Mouse (Mus musculus) lung, postnatal 4 days (tissue): ENCODE measurements around the gene Polr3c.
A peak's percentile ranks its signal among the peaks of the same experiment; 100 is the strongest.
"Not testable (repeated sequence)": the region's sequence is repeated elsewhere in the genome, so short reads cannot be mapped to it uniquely, and the experiment has no call there.

ENCODE experiments used
- DNase-seq, 2 experiments: peaks; one replicate each; pipeline ENCODE4 v3.0.0; 2021

Polr3c gene

DNA sequence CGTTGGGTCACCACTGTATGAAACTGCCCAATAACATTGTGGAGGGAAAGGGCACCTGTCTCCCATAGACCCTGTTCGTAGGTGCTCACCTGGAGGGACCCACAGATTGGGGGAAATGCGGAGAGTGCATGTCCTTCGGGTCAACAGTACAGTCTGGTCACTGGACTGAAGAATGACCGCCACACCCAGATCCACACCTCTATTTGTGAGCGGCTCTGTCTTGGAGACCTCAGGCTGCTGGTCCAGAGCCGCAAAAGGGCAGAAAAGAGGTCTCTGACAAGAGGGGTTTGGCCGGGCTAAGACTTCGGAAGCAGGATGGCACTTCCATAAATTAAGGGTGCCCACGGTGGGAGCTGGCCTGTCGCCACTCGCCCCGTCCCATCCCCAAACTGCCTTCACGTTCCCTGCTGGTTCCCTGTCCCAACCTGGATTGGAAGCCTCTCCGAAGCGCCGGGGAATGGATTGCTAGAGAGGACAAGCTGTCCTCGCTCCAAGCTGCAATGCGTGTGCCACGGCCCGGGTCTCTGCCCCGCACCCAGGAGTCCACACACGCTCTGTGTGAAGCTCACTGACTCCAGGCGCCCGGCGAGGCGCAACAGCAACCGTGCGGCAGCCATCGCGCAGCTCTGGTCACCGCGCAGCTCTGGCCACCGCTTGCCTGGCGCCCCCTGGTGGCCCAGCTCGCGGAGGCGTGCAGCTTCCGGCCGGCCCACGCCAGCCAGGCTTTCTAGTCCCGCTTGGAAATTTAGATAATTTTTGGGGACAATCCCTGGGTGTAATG lies 19.3 kb downstream of the Polr3c start, which contains the start of gene Nudt17:
Gene Nudt17, minus strand, starts transcription at position 660 of the 781 bp plus-strand sequence.
- DNase-seq: peak; percentile 88 to 89

DNA sequence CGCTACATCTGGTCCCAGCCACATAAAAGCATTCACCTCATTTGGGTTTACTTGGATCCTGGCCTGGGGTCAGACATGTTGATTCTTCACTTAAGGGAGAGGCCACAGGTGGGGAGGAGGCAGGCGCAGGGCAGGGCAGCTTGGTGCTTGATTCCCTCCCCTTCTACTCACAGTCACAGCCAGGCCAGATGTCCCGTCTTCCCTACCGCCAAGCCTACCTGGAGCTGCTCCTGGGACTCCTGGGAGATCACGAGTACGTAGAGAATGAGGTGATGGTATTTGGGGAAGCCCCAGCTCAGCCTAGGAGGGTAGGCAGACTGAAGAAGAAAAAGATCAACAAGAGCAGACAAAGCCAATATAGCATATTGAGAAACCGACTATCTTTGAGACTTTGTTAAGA lies 20.4 kb downstream of the Polr3c start:
- no peak for DNase-seq

DNA sequence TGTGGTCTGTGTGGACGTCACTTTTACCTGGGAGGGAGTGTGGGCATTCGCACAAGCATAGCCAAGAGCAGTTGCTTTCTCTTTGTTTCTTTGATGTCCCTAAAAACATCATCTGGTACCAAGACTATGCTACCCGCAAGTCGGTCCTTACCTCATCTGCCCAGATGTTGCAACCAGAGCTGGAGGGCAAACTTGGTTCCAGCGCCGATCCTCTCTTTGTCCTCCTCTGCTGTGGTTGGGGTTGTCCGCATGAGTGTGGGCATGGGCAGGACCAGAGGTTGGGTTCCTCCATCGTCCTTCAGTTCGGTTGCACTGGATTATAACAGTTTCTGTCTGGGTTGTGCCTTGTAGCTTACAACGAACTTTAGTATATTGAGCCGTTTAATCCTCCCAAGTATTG lies 21.2 kb downstream of the Polr3c start:
- no peak for DNase-seq

DNA sequence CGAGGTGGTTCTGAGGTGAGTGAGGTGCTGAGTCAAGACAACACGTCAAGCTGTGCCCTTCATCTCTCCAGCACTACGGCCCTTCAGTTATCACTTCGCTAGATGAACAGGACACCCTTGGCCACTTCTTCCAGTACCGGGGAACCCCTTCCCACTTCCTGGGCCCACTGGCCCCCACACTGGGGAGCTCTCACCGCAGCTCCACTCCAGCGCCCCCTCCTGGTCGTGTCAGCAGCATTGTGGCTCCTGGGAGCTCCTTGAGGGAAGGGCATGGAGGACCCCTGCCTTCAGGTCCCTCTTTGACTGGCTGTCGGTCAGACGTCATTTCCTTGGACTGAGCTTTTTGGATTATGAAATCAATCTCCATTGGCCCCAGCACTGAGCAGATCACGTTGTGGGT lies 22.6 kb downstream of the Polr3c start:
- peak; percentile 43 to 44 for DNase-seq

DNA sequence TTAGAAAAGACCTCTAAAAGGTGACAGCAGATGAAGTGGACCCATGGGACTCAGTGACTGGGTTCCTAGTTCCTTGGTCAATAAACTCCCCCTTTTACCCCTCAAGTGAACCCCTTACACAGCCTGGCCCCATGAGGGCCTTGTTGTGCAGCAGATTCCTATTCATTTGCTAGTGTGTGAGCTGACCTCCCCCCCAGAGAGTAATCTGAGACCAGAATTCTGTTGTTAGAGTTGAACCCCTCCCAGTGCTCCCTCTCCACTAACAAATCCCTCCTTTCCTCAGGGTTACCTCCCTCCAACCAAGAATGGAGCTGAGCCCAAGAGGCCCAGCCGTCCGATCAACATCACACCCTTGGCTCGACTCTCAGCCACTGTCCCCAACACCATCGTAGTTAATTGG lies 26.4 kb downstream of the Polr3c start:
- DNase-seq: no peak

DNA sequence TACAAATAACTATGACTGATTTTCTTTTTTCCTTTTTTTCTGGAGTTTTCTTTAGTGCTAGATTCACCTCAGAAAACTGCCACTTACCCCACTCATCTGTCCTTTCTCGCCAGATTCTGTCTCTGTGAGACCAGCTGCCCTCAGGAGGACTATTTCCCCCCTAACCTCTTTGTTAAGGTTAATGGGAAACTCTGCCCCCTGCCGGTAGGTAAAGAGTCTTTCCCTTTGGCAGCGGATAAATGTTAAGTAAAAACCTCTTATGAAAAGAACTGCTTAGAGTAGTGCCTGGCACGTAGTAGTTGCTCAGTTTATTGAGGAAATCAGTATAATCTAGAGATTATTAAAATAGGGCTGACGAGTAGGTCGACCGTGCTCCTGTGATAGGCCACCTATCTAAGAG lies 27.1 kb downstream of the Polr3c start:
- DNase-seq: no peak

DNA sequence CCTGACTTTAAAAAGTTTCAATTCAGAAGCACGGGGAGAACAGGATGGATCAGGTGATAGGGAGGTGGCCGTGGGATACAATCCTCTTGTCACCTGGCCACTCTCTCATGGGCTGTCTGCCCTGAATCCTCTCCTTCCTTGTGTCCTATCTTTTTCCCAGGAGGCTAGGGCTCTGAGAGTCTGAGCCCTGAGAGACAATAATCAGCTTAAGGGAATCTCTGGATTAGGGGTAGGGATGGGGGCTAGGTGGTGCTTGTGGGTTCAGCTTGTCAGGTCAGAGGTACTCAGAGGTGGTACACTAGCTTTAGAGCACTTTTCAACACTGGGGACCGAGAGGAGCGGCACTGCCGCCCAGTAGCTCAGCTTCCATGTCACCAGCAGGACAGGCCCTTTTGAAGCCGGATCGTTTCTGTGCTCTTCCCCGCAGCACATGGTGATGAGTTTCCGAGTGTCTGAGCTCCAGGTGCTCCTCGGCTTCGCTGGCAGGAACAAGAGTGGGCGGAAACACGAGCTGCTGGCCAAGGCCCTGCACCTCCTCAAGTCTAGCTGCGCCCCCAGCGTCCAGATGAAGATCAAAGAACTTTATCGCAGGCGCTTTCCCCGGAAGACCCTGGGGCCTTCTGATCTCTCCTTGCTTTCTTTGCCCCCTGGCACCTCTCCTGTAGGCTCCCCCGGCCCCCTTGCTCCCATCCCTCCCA lies 28.3 kb downstream of the Polr3c start:
- DNase-seq: no peak

DNA sequence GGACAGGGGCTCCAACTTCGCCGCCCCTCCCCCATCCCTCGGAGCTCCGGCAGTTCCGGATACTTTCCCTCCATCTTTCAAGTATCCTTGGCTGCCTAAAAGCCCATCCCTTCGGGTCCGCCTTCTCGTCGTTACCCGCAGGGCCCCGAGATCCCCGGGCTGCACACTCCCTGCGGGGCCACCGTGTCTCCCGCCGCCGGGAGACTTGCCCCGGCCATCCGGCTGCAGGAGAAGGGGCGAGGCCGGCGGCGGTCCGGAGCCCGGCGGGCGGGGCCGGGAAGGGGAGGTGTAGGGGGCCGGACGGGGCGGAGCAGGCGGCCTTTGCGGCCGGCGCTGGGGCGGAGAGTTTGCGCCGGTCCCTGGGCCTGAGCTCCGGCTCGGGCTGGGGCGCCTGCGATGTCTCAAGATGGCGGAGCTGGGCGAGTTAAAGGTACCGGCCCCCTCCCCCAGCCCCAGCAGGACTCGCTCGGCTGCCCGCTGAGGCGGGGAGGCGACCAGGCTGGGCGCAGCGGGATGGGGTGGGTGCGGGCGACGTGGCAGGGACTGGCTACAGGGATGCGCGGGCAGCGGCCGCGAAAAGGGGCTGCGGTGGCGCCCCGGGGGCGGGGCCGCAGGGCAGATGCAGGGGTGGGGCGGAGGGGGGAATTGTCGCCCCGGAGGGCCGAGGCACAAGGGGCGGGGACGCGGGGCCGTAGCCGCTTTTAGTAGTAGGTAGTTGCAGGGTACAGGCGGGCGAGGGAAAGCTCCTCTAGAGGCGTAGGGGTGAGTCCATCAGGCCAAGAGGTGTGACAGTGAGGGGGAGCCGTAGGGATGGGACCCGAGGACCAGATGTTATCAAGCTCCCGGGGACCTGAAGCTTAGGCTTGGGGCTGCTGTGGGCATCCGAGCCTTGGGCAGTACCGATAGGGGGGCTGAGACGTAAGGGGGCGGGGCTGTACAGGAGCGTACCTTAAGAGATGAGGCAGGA lies 30.4 kb downstream of the Polr3c start:
- DNase-seq: peak; percentile 94 to 96

DNA sequence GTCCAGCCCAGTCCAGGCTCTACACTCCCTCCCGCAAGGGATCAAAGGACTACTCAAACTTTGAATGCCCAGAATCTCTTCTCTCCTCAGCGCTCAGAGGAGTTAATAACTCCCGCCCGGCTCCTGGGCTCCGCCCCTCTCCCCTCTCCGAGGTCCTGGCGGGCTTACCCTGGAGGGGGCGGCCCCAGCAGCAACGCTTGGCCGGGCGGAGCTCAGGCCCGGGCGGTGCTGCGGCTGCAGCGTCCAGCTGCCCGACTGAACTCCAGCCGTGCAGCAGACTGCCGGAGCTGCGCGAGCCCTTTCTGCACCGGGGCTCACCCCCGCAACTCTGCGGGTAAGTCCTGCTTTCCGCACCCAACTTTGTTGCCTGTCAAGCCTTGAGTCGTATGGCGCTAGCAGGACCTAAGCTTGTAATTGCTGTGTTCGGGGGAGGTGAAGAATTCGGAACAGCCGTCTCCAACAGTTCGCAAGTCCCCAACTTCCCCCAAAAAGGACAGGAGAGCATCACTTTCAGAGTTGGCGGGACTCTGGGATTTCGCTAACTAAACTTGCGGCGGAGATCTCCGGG lies 31.1 kb downstream of the Polr3c start, which contains the start of gene Pias3:
Gene Pias3, plus strand, starts transcription at position 187 of the 568 bp plus-strand sequence.
- DNase-seq: peak; percentile 90 to 95

DNA sequence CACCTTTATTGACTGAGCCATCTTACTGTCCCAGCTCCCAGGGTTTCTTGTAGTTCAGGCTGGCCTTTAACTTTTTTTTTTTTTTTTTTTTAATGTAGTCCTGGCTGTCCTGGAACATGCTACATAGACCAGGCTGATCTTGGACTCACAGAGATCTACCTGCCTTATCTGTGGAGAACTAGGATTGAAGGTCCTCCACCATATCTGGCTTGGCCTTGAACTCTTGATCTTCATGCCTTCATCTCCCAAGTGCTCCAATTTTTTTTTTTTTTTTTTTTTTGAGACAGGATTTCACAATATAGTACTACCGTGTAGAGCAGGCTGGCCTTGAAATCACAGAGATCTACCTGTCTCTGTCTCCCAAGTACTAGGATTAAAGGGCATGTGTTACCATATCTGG lies 33.8 kb downstream of the Polr3c start:
- no peak for DNase-seq

DNA sequence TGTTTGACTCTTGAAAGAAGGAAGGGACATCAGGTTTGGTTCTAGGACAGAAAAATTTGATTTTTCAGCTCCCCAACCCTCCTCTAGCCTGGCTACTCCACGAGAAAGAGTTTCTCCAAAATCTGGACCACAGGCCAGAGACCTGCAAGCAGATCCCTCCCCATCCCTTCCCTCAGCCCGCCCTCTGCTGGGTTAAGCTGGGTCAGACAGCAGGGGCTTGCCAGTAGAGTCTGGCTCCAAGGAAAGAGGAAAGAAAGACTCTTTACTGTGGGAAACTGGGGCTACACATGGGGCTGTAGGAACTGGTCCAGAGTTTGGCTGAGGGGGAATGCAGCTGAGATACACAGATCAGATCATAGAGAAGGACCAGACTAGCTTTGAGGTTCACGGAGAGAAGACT lies 34.9 kb downstream of the Polr3c start:
- peak; percentile 48 to 49 for DNase-seq

DNA sequence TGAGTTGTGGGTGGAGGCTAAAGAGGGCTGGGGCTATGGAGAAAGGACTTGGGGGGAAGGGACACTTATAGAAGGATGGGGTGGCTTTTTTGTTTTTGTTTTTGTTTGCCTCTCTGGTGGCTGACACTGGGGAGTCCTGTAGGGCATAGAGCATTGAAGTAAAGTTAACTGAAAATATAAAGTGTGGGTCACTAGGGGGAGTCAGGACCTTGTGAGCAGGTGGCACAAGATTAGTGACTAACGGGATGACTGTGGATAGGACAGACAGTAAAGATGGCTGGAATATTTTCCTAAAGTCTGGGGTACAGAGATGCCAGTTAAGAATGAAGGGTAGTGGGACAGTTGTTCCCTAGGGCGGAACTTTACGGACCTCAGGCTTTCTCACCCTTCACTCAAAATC lies 37.1 kb downstream of the Polr3c start:
- DNase-seq: no peak

DNA sequence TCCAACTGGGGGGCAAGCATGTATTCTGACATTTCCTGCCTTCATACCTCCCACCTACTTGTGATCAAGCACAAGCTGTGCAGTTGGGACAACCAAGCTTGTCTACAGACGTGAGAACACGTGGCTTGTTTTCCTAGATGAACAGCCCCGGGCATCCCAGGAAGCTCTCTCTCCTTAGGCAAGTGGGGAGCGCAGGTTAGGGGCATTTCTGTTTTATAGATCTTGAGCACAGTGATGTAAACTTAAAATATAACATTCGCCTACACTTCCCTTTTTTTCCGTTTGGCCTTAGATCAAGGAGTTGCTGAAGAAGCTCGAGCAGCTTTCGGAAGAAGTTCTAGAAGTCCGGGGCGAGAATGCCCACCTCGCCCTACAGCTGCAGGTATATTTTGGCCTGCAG lies 38.6 kb downstream of the Polr3c start:
- no peak for DNase-seq

DNA sequence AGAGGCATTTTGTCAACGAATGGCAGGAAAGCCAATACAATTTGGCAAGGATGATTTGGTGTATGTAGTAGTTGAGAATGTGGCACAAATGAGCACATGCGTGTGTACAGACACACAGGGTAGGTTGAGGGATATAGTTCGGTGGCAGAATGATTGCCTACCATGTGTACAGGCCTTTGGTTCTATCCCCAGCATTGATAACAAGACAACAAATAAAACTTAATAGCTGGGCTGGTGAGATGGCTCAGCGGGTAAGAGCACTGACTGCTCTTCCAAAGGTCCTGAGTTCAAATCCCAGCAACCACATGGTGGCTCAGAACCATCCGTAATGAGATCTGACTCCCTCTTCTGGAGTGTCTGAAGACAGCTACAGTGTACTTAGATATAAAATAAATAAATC lies 41.4 kb downstream of the Polr3c start:
- DNase-seq: not testable (repeated sequence)

DNA sequence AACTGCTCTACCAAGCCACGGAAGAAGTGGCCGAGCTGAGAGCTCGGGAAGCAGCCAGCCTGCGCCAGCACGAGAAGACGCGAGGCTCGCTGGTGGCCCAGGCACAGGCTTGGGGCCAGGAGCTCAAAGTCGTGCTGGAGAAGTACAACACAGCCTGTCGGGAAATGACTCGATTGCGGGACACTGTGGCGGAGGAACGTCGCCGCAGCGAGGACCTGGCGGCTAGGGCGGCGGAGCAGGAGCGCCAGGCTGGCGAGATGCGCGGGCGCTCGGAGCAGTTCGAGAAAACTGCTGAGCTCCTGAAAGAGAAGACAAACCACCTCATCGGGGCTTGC lies 42.6 kb downstream of the Polr3c start:
- no peak for DNase-seq

DNA sequence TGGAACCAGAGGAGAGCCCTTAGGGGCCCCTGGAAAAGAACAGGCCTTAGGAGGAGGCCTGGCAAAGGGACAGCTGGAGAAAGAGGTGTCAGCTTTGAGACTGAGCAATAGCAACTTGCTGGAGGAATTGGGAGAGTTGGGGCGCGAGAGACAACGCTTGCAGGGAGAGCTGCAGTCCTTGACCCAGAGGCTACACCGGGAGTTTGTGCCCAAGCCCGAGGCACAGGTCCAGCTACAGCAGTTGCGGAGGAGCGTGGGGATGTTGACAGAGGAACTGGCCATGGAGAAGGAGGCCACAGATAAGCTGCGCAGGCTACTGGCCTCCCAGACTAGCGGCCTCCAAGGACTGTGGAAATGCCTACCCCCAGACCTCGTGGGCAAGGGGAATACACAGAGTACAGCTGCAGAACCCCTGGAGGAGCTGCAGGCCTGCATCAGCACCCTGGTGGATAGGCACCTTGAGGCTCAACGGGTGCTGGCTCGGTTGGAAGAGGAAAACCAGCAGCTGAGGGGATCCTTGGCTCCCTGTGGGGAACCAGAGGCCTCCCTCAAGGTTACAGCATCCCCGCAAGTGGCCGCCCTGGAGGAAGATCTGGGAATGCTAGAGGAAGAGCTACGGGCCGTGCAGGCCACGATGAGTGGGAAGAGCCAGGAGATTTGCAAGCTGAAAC lies 43.1 kb downstream of the Polr3c start:
- DNase-seq: no peak

DNA sequence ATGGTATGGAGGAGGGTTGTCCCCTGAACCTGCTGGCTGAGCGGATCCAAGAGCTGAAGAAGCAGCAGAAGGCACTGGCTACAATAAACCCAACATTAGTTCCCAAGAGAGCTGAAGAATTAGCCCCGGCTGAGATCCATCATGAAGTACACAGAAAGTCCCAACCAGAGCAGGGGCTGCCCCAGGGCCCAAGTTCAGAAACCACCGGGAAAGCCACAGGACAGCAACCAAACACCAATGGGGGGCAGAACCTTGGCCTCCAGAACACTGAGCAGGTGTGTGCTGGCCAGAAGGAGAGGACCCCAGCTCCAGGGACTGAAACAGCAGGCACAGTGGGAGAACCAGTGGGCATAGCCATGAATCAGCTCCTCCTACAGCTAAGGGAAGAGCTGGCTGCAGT lies 43.9 kb downstream of the Polr3c start:
- no peak for DNase-seq

DNA sequence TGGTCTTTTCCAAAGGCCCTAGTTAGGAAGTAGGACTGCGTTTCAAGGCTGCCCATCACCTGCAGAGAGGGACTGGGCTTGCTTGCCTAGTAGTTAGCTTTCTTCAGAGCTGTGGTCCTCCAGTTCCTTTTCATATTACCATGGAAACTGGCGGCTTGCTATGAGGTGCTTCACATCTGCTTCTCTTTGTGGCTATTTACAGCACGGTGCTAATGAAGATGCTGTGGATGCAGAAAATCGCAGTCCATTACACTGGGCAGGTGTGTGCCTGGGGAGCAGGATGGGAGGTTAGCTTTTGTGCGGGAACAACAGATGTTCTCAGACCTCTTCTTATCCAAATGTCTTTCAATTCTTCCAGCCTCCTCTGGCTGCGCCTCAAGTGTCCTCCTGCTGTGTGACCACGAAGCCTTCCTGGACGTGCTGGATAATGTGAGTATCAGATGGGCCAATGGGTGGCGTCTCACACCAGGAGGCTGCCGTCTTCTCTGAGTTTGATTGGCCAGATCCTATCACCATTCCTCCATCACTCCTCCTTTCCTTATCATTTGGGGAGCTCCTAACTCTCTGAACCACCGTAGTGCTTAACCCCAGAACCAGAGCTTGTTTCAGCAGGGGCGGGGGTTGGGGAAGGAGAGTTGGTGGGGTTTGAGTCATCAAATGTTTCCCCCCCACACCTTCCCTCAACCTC lies 47.0 kb downstream of the Polr3c start:
- DNase-seq: no peak

DNA sequence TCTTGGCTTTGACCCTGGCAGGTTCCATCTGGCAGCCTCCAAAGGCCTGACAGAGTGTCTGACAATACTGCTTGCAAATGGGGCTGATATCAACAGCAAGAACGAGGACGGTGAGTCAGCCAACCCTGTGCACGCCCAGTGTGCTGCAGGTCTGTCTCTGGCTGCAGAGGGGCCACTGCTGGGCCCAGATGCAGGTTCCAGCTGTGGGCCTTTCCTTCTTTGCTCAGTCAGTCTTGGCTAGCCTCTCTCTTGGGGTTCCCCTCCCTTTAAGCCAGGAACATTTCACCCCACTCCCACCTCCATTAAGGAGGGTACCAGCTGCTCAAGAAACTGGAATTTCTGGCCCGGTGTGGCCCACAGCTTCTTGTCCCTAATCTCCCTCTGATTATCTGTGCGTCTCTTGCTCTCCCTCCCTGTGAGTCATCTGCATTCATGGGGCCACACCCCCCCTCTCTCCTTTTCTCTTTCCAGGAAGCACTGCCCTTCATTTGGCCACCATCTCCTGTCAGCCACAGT lies 48.2 kb downstream of the Polr3c start:
- DNase-seq: no peak

DNA sequence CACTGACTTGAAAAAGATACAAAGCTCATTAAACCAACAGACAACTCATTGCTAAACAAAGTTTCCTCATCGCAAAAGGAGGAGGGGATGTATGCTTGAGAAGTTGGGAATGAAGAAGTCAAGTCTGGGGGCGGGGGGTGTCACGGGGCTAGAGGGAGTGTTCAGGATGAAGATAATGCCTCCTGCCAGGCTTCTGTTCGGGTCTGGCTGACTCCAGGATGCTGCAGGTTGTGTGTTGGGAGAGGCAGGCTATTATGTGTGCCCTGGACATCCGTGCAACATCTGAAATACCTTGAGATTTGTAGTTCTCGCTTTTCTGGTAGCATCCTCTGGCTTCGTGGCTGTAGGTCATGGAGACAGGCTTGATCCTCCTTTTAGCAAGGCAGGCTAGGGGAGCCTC lies 49.0 kb downstream of the Polr3c start:
- no peak for DNase-seq

DNA sequence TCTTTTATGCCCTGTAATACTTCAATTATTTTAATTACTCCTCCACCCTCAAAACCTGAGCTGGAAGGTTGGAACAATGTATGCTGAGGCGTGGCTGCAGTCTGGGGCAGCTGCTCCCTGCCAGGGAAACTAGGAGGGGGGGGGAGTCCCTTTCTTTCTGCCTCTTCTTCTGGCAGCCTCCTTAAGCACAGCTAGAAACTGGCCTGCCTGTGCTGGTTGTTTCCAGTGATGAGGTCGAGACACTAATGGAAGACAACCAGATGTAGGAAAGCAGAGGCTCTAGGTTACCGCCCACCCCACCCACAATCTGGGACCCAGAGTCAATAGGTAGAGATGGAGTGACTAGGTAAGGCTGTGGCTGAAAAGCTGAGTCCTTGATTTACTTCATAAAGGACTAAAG lies 51.7 kb downstream of the Polr3c start:
- no peak for DNase-seq

DNA sequence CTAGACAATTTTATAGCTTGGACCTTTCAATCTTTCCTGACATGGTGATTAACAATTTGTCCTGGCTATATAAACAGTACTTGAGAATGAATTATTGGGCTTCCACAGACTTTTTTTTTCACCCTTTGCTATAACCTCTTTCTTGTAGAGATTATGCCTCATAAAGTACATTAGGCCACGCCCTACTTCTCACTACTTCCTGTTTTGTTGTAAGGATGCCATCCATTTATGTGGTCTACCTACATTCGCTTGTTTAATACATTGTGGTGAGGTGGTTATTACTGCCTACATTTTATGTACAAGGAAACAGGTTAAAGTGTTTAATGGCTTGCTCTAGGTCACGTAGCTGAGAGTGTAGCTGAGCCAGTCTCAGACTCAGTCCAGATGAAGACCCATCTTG lies 52.3 kb downstream of the Polr3c start:
- DNase-seq: no peak
